Mouse (Mus musculus) embryonic facial prominence, embryonic 11.5 days (tissue): ENCODE data around the gene 4930404N11Rik. TPM values are rescaled to one million over a fixed set of nuclear protein-coding genes. Genes with fewer than 3 reads are reported as not detected.

Source experiments
- ATAC-seq: fragments of 200-750 bp; cut with Nextera tagmentation; replicated peaks from 2 replicates; pipeline ENCODE4 v1.8.0; 2017; ENCODE audit warnings: low read depth; ENCODE audit not compliant: insufficient number of reproducible peaks, low FRiP score, low TSS enrichment
- DNase-seq: peaks from one replicate; pipeline ENCODE4 v3.0.0-alpha.2; 2015; ENCODE audit warnings: low spot score
- H3K27ac ChIP-seq: fragments of 300-500 bp; sonication (generic); replicated peaks from 2 replicates; pipeline ENCODE4 v1.5.1; 2014; ENCODE audit warnings: mild to moderate bottlenecking, low read depth, low read length, control low read depth
- H3K27me3 ChIP-seq: fragments of 300-500 bp; sonication (generic); 2 replicates; pipeline ENCODE4 v1.6.1; 2014; ENCODE audit warnings: mild to moderate bottlenecking, low read length, moderate library complexity, mixed read lengths; ENCODE audit not compliant: control insufficient read depth, insufficient read depth
- H3K36me3 ChIP-seq: fragments of 300-500 bp; sonication (generic); replicated peaks from 2 replicates; pipeline ENCODE4 v1.6.1; 2014; ENCODE audit warnings: low read depth, mild to moderate bottlenecking, low read length, moderate library complexity, mixed read lengths; ENCODE audit not compliant: control insufficient read depth, insufficient read depth
- H3K4me1 ChIP-seq: fragments of 300-500 bp; sonication (generic); 2 replicates; pipeline ENCODE4 v1.6.1; 2014; ENCODE audit warnings: low read length, mixed read lengths; ENCODE audit not compliant: control insufficient read depth, insufficient read depth
- H3K4me2 ChIP-seq: fragments of 300-500 bp; sonication (generic); 2 replicates; pipeline ENCODE4 v1.6.1; 2014; ENCODE audit warnings: low read depth, mild to moderate bottlenecking, control low read depth, low read length, moderate library complexity
- H3K4me3 ChIP-seq: fragments of 300-500 bp; sonication (generic); 2 replicates; pipeline ENCODE4 v1.5.1; 2014; ENCODE audit warnings: low read depth, low read length, control low read depth
- H3K9ac ChIP-seq: fragments of 300-500 bp; sonication (generic); replicated peaks from 2 replicates; pipeline ENCODE4 v1.6.1; 2014; ENCODE audit warnings: mild to moderate bottlenecking, control low read depth, low read length
- H3K9me3 ChIP-seq: fragments of 300-500 bp; sonication (generic); replicated peaks from 2 replicates; pipeline ENCODE4 v1.6.1; 2016; ENCODE audit warnings: mild to moderate bottlenecking, low read length, inconsistent platforms, mixed read lengths; ENCODE audit not compliant: control insufficient read depth
- WGBS: fragments of 180-500 bp; shearing (Covaris S2); extraction: QIAGEN DNeasy Blood & Tissue Kit; methylation state at CpG from one replicate; pipeline ENCODE4 v1.1.7; 2014; 5-methylcytosine and 5-hydroxymethylcytosine counted together
- polyA plus RNA-seq: library from polyadenylated mRNA; unstranded; fragments of >200 nt; fragmentation: Nextera tagmentation; extraction: Ambion mirVana; gene quantifications from 2 replicates; pipeline ENCODE4 v1.2.1, GENCODE M21; 2014

Gene 4930404N11Rik
- polyA plus RNA-seq, 1 experiment from 2014 or later, result not detected

- ATAC-seq (no peak), DNase-seq (no peak)
- Histone ChIP-seq H3K27ac (no peak overlapping the region), H3K27me3 (no peaks in the 10 kb centered on the region), H3K36me3 (peaks cover 27% of the 10 kb centered on the region), H3K4me1 (no peaks in the 10 kb centered on the region; the same call in 1 of the 2 replicates), H3K9me3 (no peaks in the 10 kb centered on the region), H3K4me3 (no peak overlapping the region), H3K9ac (no peak overlapping the region), H3K4me2 (no peak overlapping the region)
- WGBS, result 88% methylated on average over 6 of the region's 6 CpGs
Measured at GRCm38 (mm10) chr10:81326858-81327257, 38.8 kb downstream of the 4930404N11Rik start.

- Histone ChIP-seq H3K4me2 (no peak overlapping the region), H3K4me1 (no peaks in the 10 kb centered on the region; the same call in 1 of the 2 replicates), H3K27me3 (no peaks in the 10 kb centered on the region), H3K27ac (no peak overlapping the region), H3K9me3 (no peaks in the 10 kb centered on the region), H3K9ac (no peak overlapping the region), H3K36me3 (peaks cover 27% of the 10 kb centered on the region), H3K4me3 (no peak overlapping the region)
- ATAC-seq (no peak), DNase-seq (no peak)
- 96% methylated on average over 18 of the region's 18 CpGs for WGBS
Measured at GRCm38 (mm10) chr10:81325781-81326180, 39.8 kb downstream of the 4930404N11Rik start.

- ATAC-seq, result no peak
- H3K36me3 ChIP-seq, result peaks cover 27% of the 10 kb centered on the region
- 94% methylated on average over 21 of the region's 21 CpGs for WGBS
Measured at GRCm38 (mm10) chr10:81325176-81325575, 40.4 kb downstream of the 4930404N11Rik start.

GRCm38 (mm10) chr10:81323791-81324530 is 41.7 kb downstream of the 4930404N11Rik start:
- 94% methylated on average over 18 of the region's 18 CpGs for WGBS
- Histone ChIP-seq H3K9ac (no peak overlapping the region), H3K4me1 (peaks cover 5% of the 10 kb centered on the region), H3K9me3 (no peaks in the 10 kb centered on the region), H3K4me2 (no peak overlapping the region), H3K36me3 (peaks cover 27% of the 10 kb centered on the region), H3K27me3 (no peaks in the 10 kb centered on the region), H3K4me3 (no peak overlapping the region), H3K27ac (no peak overlapping the region)
- DNase-seq, result no peak
- no peak for ATAC-seq

More at GRCm38 (mm10) chr10:81325176-81325575, 40.4 kb downstream of the 4930404N11Rik start:
- Histone ChIP-seq H3K27ac (no peak overlapping the region), H3K4me3 (no peak overlapping the region), H3K9ac (no peak overlapping the region), H3K4me2 (no peak overlapping the region), H3K27me3 (no peaks in the 10 kb centered on the region), H3K4me1 (no peaks in the 10 kb centered on the region; the same call in 1 of the 2 replicates), H3K9me3 (no peaks in the 10 kb centered on the region)
- DNase-seq, result no peak

- H3K27me3 ChIP-seq, result no peaks in the 10 kb centered on the region
- H3K27ac ChIP-seq, result no peak overlapping the region
- 95% methylated on average over 23 of the region's 23 CpGs for WGBS
- no peaks in the 10 kb centered on the region for H3K9me3 ChIP-seq
- H3K36me3 ChIP-seq, result peaks cover 27% of the 10 kb centered on the region
- H3K4me1 ChIP-seq, result peaks cover 6% of the 10 kb centered on the region
- ATAC-seq (no peak), DNase-seq (no peak)
- no peak overlapping the region for H3K4me3 ChIP-seq
- H3K9ac ChIP-seq, result no peak overlapping the region
- H3K4me2 ChIP-seq, result no peak overlapping the region
Measured at GRCm38 (mm10) chr10:81323141-81323775, 42.4 kb downstream of the 4930404N11Rik start.

- ATAC-seq (no peak), DNase-seq (no peak)
- Histone ChIP-seq H3K4me1 (peaks cover 6% of the 10 kb centered on the region), H3K9ac (no peak overlapping the region), H3K4me2 (no peak overlapping the region), H3K27ac (no peak overlapping the region), H3K36me3 (peaks cover 27% of the 10 kb centered on the region), H3K9me3 (no peaks in the 10 kb centered on the region), H3K4me3 (no peak overlapping the region), H3K27me3 (no peaks in the 10 kb centered on the region)
- whole genome bisulfite sequencing, result 95% methylated on average over 27 of the region's 27 CpGs
Measured at GRCm38 (mm10) chr10:81322444-81322843, 43.2 kb downstream of the 4930404N11Rik start.

GRCm38 (mm10) chr10:81321436-81321835 is 44.2 kb downstream of the 4930404N11Rik start:
- H3K4me1 ChIP-seq, result peaks cover 6% of the 10 kb centered on the region

More at GRCm38 (mm10) chr10:81321436-81321835, 44.2 kb downstream of the 4930404N11Rik start:
- H3K4me3 ChIP-seq, result peak overlapping the region; percentile 96
- H3K9me3 ChIP-seq, result no peaks in the 10 kb centered on the region
- H3K9ac ChIP-seq, result peak overlapping the region; percentile 85
- H3K4me2 ChIP-seq, result peak overlapping the region; percentile 81
- 3% methylated on average over 20 of the region's 20 CpGs for WGBS
- peak overlapping the region; percentile 59 for H3K27ac ChIP-seq
- no peak for DNase-seq
- H3K27me3 ChIP-seq, result no peaks in the 10 kb centered on the region
- peaks cover 21% of the 10 kb centered on the region for H3K36me3 ChIP-seq
- ATAC-seq, result 0 out of 2 replicates have a peak, but pooled peaks have one; percentile 0
